Mouse (Mus musculus) limb, embryonic 13.5 days (tissue): Measurements from ENCODE around the gene Ninj2. TPM values are rescaled to one million over a fixed set of nuclear protein-coding genes. Genes with fewer than 3 reads are reported as not detected.

Experiments used
- ATAC-seq: fragments of 200-750 bp; cut with Nextera tagmentation; 2 replicates; pipeline ENCODE4 v1.8.0; 2017; ENCODE audit warnings: low read depth, moderate number of reproducible peaks, moderate TSS enrichment; ENCODE audit not compliant: low FRiP score
- H3K27ac ChIP-seq: fragments of 300-500 bp; sonication (generic); 2 replicates; pipeline ENCODE4 v1.5.1; 2015; ENCODE audit warnings: inconsistent platforms, mild to moderate bottlenecking, moderate library complexity
- H3K27me3 ChIP-seq: fragments of 300-500 bp; sonication (generic); 2 replicates; pipeline ENCODE4 v1.6.1; 2015; ENCODE audit warnings: mild to moderate bottlenecking, inconsistent platforms
- H3K36me3 ChIP-seq: fragments of 300-500 bp; sonication (generic); 2 replicates; pipeline ENCODE4 v1.6.1; 2015; ENCODE audit warnings: inconsistent platforms, mild to moderate bottlenecking, moderate library complexity
- H3K4me1 ChIP-seq: fragments of 300-500 bp; sonication (generic); 2 replicates; pipeline ENCODE4 v1.6.1; 2015; ENCODE audit warnings: inconsistent platforms
- H3K4me2 ChIP-seq: fragments of 300-500 bp; sonication (generic); replicated peaks from 2 replicates; pipeline ENCODE4 v1.6.1; 2015; ENCODE audit warnings: inconsistent platforms, mild to moderate bottlenecking, moderate library complexity
- H3K4me3 ChIP-seq: fragments of 300-500 bp; sonication (generic); 2 replicates; pipeline ENCODE4 v1.5.1; 2015; ENCODE audit warnings: moderate library complexity, mild to moderate bottlenecking, inconsistent platforms
- H3K9ac ChIP-seq: fragments of 300-500 bp; sonication (generic); 2 replicates; pipeline ENCODE4 v1.6.1; 2015; ENCODE audit warnings: mild to moderate bottlenecking, inconsistent platforms
- H3K9me3 ChIP-seq: fragments of 300-500 bp; sonication (generic); 2 replicates; pipeline ENCODE4 v1.6.1; 2016; ENCODE audit warnings: inconsistent platforms
- WGBS: fragments of 180-500 bp; shearing (Covaris S2); methylation state at CpG from one replicate; pipeline ENCODE4 v1.1.7; 2015; 5-methylcytosine and 5-hydroxymethylcytosine counted together
- polyA plus RNA-seq: library from polyadenylated mRNA; unstranded; fragments of >200 nt; fragmentation: Nextera tagmentation; extraction: Ambion mirVana; gene quantifications from 2 replicates; pipeline ENCODE4 v1.2.1, GENCODE M21; 2015

The Ninj2 gene
- polyA plus RNA-seq, 1 experiment from 2014 or later = 0.98 TPM

DNA sequence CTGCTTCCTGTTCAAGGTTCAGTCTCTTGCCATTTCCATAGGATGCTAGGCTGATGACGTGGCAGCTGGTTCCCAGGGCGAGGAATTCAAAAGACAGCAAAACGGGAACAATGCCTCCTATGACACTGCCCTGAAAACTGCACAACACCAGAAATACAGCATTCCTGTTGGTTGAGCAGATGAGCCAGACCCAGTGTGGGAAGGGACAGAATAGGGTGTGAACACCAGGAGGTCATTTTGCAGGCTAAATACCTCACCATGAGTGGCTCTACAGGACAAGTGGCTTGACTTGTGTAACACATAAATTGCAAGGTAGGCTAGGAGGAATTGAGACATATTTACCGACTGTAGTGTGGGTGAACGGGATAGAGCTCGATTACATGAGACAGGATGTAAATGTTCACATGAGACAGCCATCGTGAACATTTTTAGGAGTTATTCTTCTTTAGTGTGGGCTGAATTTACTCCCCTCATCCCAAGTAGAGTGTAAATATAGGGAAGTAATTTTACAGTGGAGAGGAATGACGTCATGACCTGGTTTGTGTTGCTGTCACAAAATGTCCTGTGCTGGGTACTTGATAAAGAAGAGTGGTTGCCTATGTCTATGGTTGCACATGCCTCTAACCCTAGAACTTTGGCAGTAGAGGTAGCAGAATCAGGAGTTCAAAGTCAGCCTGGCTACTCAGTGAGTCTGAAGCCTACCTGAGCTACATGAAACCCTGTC, 79.3 kb downstream of the Ninj2 start:
- H3K9me3 ChIP-seq = no peaks in the 10 kb centered on the region
- H3K36me3 ChIP-seq = no peaks in the 10 kb centered on the region
- no peak for ATAC-seq
- no peak overlapping the region for H3K27ac ChIP-seq
- H3K27me3 ChIP-seq = no peaks in the 10 kb centered on the region
- H3K4me2 ChIP-seq = no peak overlapping the region
- H3K4me3 ChIP-seq = no peak overlapping the region
- 81% methylated on average over 8 of the region's 8 CpGs for WGBS
- H3K9ac ChIP-seq = no peak overlapping the region
- no peaks in the 10 kb centered on the region for H3K4me1 ChIP-seq

DNA sequence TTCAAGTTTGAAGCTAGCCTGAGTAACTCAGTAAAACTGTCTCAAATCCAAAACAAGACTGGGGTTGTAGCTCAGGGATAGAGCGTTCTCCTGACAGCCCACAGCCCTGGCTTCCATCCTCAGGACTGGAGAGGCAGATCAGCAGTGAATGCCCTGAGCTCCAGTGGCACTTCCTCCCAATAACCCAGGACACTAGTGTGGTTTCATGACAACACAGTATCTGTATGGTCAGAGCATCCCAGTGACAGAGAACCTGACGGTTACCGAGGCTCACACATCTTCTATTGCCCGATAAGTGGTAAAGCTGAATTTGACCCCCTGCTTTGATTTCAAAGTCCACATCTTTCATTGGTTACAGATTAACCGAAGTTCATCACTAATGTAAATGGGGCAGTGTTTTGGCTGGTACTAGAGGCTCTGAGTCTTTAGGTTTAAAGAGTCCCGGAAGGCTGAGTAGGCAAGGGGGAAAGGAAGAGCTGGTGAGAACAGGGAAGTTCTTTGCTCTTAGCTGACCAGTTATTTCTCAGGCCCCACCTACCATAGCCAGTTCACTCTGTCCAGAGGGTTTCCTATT, 81.0 kb downstream of the Ninj2 start:
- no peaks in the 10 kb centered on the region for H3K27me3 ChIP-seq
- WGBS = 81% methylated on average over 6 of the region's 6 CpGs
- no peak overlapping the region for H3K4me3 ChIP-seq
- no peaks in the 10 kb centered on the region for H3K9me3 ChIP-seq
- no peak overlapping the region; the same call in 1 of the 2 replicates for H3K27ac ChIP-seq
- no peak overlapping the region for H3K9ac ChIP-seq
- H3K36me3 ChIP-seq = no peaks in the 10 kb centered on the region
- ATAC-seq = no peak
- H3K4me1 ChIP-seq = no peaks in the 10 kb centered on the region
- H3K4me2 ChIP-seq = no peak overlapping the region

DNA sequence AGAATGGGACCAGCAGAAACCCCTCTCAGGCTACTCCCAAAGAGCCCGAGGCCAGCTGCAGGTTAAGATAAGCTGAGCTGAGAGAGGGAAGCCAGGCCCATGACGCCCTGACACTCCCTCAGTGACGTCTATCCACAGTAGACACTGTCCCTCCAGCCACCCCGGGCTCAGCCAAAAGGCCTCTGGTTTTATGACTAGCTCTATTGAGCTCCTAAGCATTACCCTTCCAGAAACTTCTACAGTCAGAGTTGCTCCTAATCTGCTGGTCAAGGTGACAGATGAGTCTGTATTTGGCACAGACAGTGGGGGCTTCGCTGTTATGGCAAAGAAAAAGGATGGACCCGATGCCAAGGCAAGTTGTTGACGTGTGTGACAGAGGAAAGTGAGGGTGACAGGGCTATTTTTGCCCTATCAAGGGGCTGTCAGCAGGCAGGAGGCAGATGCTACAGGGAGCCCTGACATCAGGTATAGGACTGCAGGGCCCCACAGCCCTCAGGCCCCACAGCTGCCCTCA, 81.5 kb downstream of the Ninj2 start:
- Histone ChIP-seq H3K9ac (no peak overlapping the region), H3K9me3 (no peaks in the 10 kb centered on the region), H3K27me3 (no peaks in the 10 kb centered on the region), H3K27ac (no peak overlapping the region; the same call in 1 of the 2 replicates), H3K36me3 (no peaks in the 10 kb centered on the region), H3K4me1 (no peaks in the 10 kb centered on the region), H3K4me3 (no peak overlapping the region), H3K4me2 (no peak overlapping the region)
- 65% methylated on average over 7 of the region's 7 CpGs for WGBS
- no peak for ATAC-seq

DNA sequence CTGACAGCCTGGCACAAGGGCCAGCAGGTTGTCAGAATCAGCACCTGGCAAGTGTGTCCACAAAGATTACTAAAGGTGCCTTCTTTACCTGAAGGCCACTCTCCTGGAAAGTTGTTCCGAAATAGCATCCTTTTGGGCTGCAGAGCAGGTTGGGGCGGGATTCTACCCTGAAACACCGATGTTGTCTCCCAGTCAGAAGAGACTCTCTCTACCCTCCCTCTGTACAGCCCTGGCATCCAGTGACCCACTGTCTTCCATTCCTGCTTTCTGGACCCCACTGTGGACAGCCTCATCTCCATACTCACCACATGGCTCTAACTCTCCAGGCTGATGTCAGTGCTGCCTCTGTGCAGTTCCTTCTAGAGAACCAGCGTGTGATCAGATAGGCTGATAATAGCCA, 82.5 kb downstream of the Ninj2 start:
- Histone ChIP-seq H3K27me3 (no peaks in the 10 kb centered on the region), H3K4me2 (no peak overlapping the region), H3K9ac (no peak overlapping the region), H3K4me3 (no peak overlapping the region), H3K4me1 (peaks cover 4% of the 10 kb centered on the region), H3K36me3 (no peaks in the 10 kb centered on the region), H3K9me3 (no peaks in the 10 kb centered on the region), H3K27ac (no peak overlapping the region)
- 93% methylated on average over 4 of the region's 4 CpGs for WGBS
- ATAC-seq = no peak

DNA sequence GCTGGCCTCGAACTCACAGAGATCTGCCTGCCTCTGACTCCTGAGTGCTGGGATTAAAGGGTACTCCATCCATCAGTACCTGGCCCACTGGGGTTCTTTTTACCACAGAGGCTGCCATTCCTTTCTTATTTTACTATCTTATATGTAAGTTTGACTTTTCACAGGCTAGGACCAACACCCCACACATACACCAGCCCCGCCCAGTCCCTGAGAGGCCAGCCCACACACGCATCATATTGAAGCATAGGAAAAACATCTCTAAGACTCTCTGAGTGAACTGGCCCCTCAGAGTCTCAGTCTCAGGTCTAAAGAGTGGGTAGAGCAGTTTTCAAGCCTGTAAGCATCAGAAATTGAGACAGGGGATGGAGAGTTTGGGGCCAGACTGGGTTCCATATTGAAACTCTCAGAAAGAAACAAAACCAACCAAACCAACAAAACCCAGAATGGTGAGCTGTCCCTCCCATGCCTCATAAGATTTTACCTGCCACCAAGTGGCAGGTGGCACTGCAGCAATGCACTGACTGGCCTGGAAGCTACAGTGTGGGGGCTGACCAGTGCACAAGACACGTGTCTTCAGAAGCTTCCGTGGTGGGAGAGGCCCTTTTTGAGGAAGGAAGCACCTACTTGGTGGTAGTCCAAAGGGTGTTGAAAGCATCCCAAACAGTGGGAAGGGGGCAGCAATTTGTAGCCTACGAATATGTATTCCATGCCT, 86.0 kb downstream of the Ninj2 start:
- Histone ChIP-seq H3K27me3 (no peaks in the 10 kb centered on the region), H3K27ac (no peak overlapping the region), H3K9me3 (no peaks in the 10 kb centered on the region), H3K36me3 (no peaks in the 10 kb centered on the region), H3K9ac (no peak overlapping the region), H3K4me3 (no peak overlapping the region), H3K4me2 (no peak overlapping the region), H3K4me1 (peaks cover 8% of the 10 kb centered on the region)
- 92% methylated on average over 6 of the region's 6 CpGs for WGBS
- no peak for ATAC-seq

DNA sequence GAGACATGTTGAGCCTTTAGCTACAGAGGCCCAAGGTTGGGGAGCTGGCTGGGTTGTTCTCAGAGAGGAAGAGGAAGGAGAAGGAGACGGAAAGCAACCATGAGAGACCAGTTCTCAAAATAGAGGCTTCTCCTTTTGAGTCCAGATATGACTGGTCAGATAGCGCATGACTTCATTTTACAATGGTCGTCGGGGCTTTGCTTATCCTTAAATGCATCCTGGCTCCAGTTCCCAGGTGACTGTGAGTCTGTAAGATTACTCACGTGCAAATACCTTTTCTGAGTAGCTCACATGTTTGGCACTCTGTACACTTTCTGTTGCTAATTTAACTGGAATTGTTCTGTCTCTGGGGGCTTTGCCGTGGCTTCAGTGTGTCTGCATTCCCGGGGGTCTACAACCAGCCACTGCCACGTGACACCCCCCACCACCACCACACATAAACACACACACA, 86.6 kb downstream of the Ninj2 start:
- no peak for ATAC-seq
- 65% methylated on average over 8 of the region's 8 CpGs for WGBS
- no peak overlapping the region for H3K27ac ChIP-seq

DNA sequence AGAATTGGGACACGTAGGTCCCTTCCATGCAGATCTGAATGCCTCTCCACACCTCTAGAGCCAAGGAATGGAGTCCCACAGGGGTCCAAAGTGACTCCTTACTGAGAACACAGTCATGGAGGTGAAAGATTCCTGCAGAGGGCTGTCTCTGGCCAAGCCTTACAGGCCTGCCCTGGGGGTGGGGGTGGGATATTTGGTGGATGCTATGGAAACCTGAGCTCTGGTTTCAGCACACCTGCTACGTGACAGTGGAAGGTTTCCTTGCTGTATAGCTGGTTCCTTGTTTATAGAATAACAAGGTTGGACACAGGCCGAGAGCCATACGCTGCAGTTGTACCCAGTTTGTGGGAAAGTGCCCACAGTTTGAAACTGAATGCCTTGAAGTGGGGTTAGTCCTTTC, 87.3 kb downstream of the Ninj2 start:
- H3K27ac ChIP-seq = no peak overlapping the region
- ATAC-seq = no peak

More for the DNA sequence above, 86.6 kb downstream of the Ninj2 start:
- Histone ChIP-seq H3K36me3 (no peaks in the 10 kb centered on the region), H3K9me3 (no peaks in the 10 kb centered on the region), H3K27me3 (no peaks in the 10 kb centered on the region), H3K4me3 (no peak overlapping the region), H3K4me2 (no peak overlapping the region), H3K9ac (no peak overlapping the region), H3K4me1 (peaks cover 8% of the 10 kb centered on the region)

DNA sequence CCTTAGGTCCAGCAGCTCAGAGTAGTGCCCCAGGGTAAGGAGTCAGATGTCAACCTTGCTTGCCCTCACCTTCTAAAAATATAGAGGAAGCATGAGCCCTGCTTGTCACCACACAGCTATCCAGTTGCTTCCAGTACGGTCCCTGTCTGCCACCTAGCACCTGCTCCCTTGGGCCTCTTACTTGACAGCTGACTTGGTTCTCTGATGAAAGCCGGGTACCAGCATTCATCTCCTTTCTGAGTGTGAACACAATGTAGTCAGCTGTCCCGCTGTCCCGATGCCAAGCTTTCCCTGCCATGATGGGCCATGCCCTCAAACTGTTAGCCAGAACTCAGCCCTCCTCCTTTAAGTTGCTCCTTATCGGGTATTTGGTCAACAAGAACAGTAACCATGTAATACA, 89.0 kb downstream of the Ninj2 start:
- ATAC-seq = no peak
- Histone ChIP-seq H3K9me3 (no peaks in the 10 kb centered on the region), H3K4me1 (peaks cover 8% of the 10 kb centered on the region), H3K4me2 (no peak overlapping the region), H3K27me3 (no peaks in the 10 kb centered on the region), H3K27ac (no peak overlapping the region), H3K36me3 (no peaks in the 10 kb centered on the region), H3K4me3 (no peak overlapping the region), H3K9ac (no peak overlapping the region)
- 84% methylated on average over 5 of the region's 5 CpGs for WGBS

More for the DNA sequence above, 87.3 kb downstream of the Ninj2 start:
- H3K4me1 ChIP-seq = peaks cover 8% of the 10 kb centered on the region
- 43% methylated on average over 4 of the region's 4 CpGs for WGBS
- H3K27me3 ChIP-seq = no peaks in the 10 kb centered on the region
- H3K9me3 ChIP-seq = no peaks in the 10 kb centered on the region
- no peaks in the 10 kb centered on the region for H3K36me3 ChIP-seq
- no peak overlapping the region for H3K9ac ChIP-seq
- H3K4me2 ChIP-seq = no peak overlapping the region
- H3K4me3 ChIP-seq = no peak overlapping the region

DNA sequence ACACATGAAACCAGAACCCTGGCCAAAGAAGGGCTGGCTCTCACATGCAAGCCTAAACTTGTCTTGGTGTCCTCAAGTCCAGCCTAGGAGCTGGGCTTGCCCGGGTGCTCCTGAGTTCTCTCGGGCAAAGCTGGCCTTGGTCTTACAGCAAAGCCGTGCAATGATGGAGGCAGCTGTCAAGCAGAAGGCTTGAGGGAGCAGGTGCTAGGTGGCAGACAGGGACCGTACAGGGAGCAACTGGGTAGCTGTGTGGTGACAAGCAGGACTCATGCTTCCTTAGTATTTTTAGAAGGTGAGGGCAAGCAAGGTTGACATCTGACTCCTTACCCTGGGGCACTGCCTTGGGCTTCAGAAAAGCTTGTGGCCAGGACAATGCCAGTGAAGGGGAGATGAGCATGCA, 90.6 kb downstream of the Ninj2 start:
- Histone ChIP-seq H3K4me2 (no peak overlapping the region), H3K4me1 (peaks cover 23% of the 10 kb centered on the region), H3K36me3 (no peaks in the 10 kb centered on the region), H3K9me3 (no peaks in the 10 kb centered on the region), H3K27ac (no peak overlapping the region), H3K4me3 (no peak overlapping the region), H3K27me3 (no peaks in the 10 kb centered on the region), H3K9ac (no peak overlapping the region)
- no peak for ATAC-seq
- WGBS = 75% methylated on average over 4 of the region's 4 CpGs

DNA sequence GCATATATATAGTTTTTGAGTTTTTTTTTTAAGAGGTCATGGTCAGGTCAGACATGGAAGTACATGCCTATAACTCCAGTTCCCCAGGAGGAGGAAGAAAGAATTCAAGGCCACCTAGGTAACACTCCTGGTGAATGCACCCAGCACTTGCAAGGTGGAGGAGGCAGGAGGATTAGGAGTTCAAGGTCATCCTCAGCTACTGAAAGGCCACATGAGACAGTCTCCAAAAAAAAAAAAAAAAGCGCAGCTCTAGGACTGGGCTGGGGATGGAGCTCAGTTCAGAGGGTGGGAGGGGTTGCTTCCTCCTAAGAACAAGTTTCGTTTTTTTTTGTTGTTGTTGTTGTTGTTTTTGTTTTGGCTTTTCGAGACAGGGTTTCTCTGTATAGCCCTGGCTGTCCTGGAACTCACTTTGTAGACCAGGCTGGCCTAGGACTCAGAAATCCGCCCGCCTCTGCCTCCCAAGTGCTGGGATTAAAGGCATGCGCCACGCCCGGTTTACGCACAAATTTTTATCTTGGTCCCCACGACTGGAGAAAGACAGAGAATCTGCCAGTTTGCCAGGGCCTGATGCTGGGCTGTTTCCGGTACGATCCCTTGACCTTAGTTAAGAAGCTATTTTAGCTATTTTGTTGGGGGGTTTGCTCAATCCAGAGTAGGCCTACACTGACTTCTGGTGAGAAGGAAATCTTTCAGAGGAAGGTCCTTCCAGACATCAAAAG, 92.0 kb downstream of the Ninj2 start:
- no peak overlapping the region for H3K27ac ChIP-seq
- no peaks in the 10 kb centered on the region for H3K27me3 ChIP-seq
- H3K4me2 ChIP-seq = no peak overlapping the region
- no peaks in the 10 kb centered on the region for H3K36me3 ChIP-seq
- no peaks in the 10 kb centered on the region for H3K9me3 ChIP-seq
- H3K4me1 ChIP-seq = peaks cover 23% of the 10 kb centered on the region
- no peak overlapping the region for H3K4me3 ChIP-seq
- ATAC-seq = no peak
- WGBS = 88% methylated on average over 12 of the region's 12 CpGs
- no peak overlapping the region for H3K9ac ChIP-seq

DNA sequence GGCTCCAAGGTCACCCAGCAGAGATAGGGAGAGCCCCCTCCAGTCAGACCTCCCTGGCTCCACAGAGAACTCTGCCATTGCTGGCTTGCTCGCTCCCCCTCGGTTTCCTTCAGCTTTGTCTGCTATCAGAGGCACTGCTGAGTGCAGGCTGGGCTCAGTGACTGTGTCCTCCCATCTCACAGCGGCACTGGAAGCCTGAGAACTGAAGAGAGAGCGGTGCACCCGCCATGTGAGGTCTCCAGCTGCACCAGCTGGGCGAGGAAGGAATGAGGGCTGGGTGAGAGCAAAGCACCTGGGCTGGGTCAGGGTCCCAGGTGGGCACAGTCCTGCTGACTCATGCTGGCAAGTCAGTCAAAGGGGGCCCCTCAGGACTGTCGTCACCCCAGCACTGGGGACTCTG, 92.6 kb downstream of the Ninj2 start:
- no peak for ATAC-seq
- WGBS = 59% methylated on average over 7 of the region's 7 CpGs
- no peak overlapping the region for H3K4me2 ChIP-seq
- H3K27me3 ChIP-seq = no peaks in the 10 kb centered on the region
- H3K36me3 ChIP-seq = no peaks in the 10 kb centered on the region
- H3K9me3 ChIP-seq = no peaks in the 10 kb centered on the region
- H3K9ac ChIP-seq = no peak overlapping the region
- no peak overlapping the region for H3K4me3 ChIP-seq
- H3K4me1 ChIP-seq = peaks cover 18% of the 10 kb centered on the region
- H3K27ac ChIP-seq = no peak overlapping the region

DNA sequence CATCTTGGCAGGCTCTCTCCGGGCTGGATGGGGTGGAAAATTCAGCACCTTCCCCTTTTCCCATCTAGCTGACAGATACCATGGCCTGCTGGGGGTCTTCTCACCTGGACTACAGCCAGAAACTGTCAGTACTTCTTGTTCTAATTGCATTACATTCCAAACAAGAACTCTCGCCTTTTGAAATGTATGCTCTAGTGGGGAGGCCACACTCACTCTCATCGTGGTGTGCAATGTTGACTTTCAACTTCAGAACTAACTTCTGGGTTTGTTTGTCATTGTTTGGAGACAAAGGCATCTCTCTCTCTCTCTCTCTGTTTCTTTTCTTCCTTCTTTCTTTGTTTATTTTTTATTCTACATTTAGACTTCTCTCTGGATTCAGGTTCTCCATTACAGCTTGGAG, 93.4 kb downstream of the Ninj2 start:
- Histone ChIP-seq H3K27me3 (no peaks in the 10 kb centered on the region), H3K27ac (no peak overlapping the region), H3K9ac (no peak overlapping the region), H3K4me3 (no peak overlapping the region), H3K36me3 (no peaks in the 10 kb centered on the region), H3K9me3 (no peaks in the 10 kb centered on the region), H3K4me1 (peaks cover 15% of the 10 kb centered on the region), H3K4me2 (no peak overlapping the region)
- 49% methylated on average over 3 of the region's 3 CpGs for WGBS
- ATAC-seq = no peak
